Mouse (Mus musculus) ES-E14 (cell line): Measurements from ENCODE around the gene Gm44579. TPM values are rescaled to one million over a fixed set of nuclear protein-coding genes. Genes with fewer than 3 reads are reported as not detected.
A peak's percentile ranks its signal among the peaks of the same experiment; 100 is the strongest.

Experiments
- DNase-seq: peaks from one replicate; pipeline ENCODE4 v3.0.0-alpha.2; 2013; ENCODE audit warnings: low read depth, low spot score
- H3K27ac ChIP-seq: 2 replicates; pipeline ENCODE4 v1.5.1; 2012; ENCODE audit warnings: low read depth, mild to moderate bottlenecking, low read length, moderate library complexity, mixed read lengths; ENCODE audit not compliant: poor library complexity, insufficient read depth, severe bottlenecking
- H3K36me3 ChIP-seq: 2 replicates; pipeline ENCODE4 v1.6.1; 2012; ENCODE audit warnings: mild to moderate bottlenecking, low read length, moderate library complexity, mixed read lengths; ENCODE audit not compliant: control insufficient read depth, poor library complexity, insufficient read depth, severe bottlenecking
- H3K4me1 ChIP-seq, 2 experiments: fragments of 150-350 bp in 1 of 2; sonication (generic) in 1 of 2; 2 replicates each; pipeline ENCODE4 v1.6.1; 2012; ENCODE audit warnings: low read length in 2 of 2, mild to moderate bottlenecking in 1 of 2, mixed read lengths in 1 of 2; ENCODE audit not compliant: control insufficient read depth in 2 of 2, insufficient read depth in 2 of 2, poor library complexity in 1 of 2
- H3K4me3 ChIP-seq, 2 experiments: fragments of 150-350 bp in 1 of 2; sonication (generic) in 1 of 2; 2 replicates each; pipeline ENCODE4 v1.5.1; 2012; ENCODE audit warnings: low read length in 2 of 2, low read depth in 1 of 2, mild to moderate bottlenecking in 1 of 2, mixed read lengths in 1 of 2; ENCODE audit not compliant: insufficient read depth in 1 of 2, poor library complexity in 1 of 2, severe bottlenecking in 1 of 2
- H3K9ac ChIP-seq: 2 replicates; pipeline ENCODE4 v1.6.1; 2012; ENCODE audit warnings: low read depth, mild to moderate bottlenecking, low read length, mixed read lengths; ENCODE audit not compliant: poor library complexity, insufficient read depth, severe bottlenecking
- H3K9me3 ChIP-seq: fragments of 150-350 bp; sonication (generic); 2 replicates; pipeline ENCODE4 v1.6.1; 2012; ENCODE audit warnings: low read depth, mild to moderate bottlenecking, low read length; ENCODE audit not compliant: control insufficient read depth, insufficient read depth
- CHD2 ChIP-seq: IDR thresholded peaks from 2 replicates; pipeline ENCODE4 v1.6.1; 2014; ENCODE audit warnings: mild to moderate bottlenecking, low read depth, low read length, inconsistent platforms
- HCFC1 ChIP-seq: IDR thresholded peaks from 2 replicates; pipeline ENCODE4 v1.6.1; 2012; ENCODE audit warnings: low read length, inconsistent platforms, borderline replicate concordance; ENCODE audit not compliant: insufficient read depth
- MAFK ChIP-seq: IDR thresholded peaks from 2 replicates; pipeline ENCODE4 v1.6.1; 2014; ENCODE audit warnings: mild to moderate bottlenecking, low read depth, low read length, inconsistent platforms; ENCODE audit not compliant: insufficient read depth
- ZC3H11A ChIP-seq: IDR thresholded peaks from 2 replicates; pipeline ENCODE4 v1.6.1; 2012; ENCODE audit warnings: low read depth, mild to moderate bottlenecking, inconsistent platforms, low read length, borderline replicate concordance
- ZNF384 ChIP-seq: IDR thresholded peaks from 2 replicates; pipeline ENCODE4 v1.6.1; 2012; ENCODE audit warnings: low read depth, low read length, inconsistent platforms
- in situ Hi-C, 2 experiments: fragments of 600-800 bp; cut with MboI; formaldehyde crosslinking; loops; one replicate each; pipeline ENCODE4 v1.15.1; 2025; ENCODE audit warnings: low sequenced_read_pairs in 2 of 2, inconsistent platforms in 1 of 2; ENCODE audit not compliant: unreplicated experiment in 2 of 2
- total RNA-seq: library from RNA; depleted of rRNA; stranded (reverse); fragments of 300-350 nt; gene quantifications from 2 replicates; pipeline ENCODE4 v1.2.3, GENCODE M21; 2012

Gm44579 gene
- total RNA-seq, 1 experiment = not detected

DNA sequence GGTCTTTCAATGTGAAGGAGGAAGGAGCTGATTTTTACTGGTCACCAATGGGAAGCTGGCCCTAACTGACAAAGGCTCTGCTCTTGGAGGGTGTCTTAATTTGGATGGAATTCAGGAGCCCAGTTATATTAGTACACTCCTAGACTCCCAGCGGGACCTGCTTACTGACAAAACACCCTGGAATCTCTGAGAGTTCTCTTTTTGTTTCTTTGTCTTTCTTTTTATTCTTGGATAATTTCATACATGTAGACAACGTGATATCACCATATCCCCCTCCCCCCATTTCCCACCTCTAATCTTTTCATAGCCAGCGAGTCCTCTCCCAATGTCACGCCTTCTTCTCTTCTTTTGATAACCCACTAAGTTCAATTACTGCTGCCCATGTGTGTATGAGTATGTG lies 13.6 kb upstream of the Gm44579 start, which contains the start of gene Olfr286:
Olfr286 (minus strand) TSS at position 101 of the 400 bp plus-strand sequence.
- Histone ChIP-seq H3K4me1 (no peaks in the 10 kb centered on the region), H3K9ac (no peak within 1 kb of the TSS), H3K9me3 (no peaks in the 10 kb centered on the region), H3K27ac (no peak within 1 kb of the TSS), H3K4me3 (no peak within 1 kb of the TSS), H3K36me3 (no peaks in the 10 kb centered on the region)
- TF ChIP-seq ZC3H11A = no peak
- TF ChIP-seq CHD2 = no peak
- TF ChIP-seq MAFK = no peak
- no peak for TF ChIP-seq ZNF384
- TF ChIP-seq HCFC1 = no peak
- DNase-seq = no peak
- in situ Hi-C loops = no loop called here

DNA sequence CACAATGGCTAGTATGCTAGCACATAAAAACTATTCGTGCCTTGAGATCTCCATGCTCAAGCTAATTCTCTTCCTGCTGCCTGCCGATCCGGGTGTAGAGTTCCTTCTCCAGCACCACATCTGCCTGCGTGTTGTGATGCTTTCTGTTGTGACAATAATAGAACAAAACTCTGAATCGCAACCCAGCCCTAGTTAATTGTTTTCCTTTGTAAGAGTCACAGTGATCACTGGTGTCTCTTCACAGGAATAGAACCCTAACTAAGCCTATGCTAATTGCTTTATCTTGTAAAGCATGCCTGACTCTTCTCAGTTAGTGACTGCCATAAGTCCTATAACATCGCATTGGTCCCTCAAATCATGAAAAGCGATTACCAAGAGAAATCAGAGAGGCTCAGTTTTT lies 5.3 kb upstream of the Gm44579 start:
- H3K9me3 ChIP-seq = no peaks in the 10 kb centered on the region
- no peak overlapping the region for H3K27ac ChIP-seq
- H3K4me1 ChIP-seq = no peaks in the 10 kb centered on the region; a peak in 1 of 4 replicates
- no peak overlapping the region for H3K9ac ChIP-seq
- DNase-seq = no peak
- TF ChIP-seq MAFK = no peak
- TF ChIP-seq ZNF384 = no peak
- no peak for TF ChIP-seq ZC3H11A
- TF ChIP-seq HCFC1 = no peak
- TF ChIP-seq CHD2 = no peak
- H3K36me3 ChIP-seq = no peaks in the 10 kb centered on the region
- no peak overlapping the region for H3K4me3 ChIP-seq
- in situ Hi-C loops = no loop called here

DNA sequence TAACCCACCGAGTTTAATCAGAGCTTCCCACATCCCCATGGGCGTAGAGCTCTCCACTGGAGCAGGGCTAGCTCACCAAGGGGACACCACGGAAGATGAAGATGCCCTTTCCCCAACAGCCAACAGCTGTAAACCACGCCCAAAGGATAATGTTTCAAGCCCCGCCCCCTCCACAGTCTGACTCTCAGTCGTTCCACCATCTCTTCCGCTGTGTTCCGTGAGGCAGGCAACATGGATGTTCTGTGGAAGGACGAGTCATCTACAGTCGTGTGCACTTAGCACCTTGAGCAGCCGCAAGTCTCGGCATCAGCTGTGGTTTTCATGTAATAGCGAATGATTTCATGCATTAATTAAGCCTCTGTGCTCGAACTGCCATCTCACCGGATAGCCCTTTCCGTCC lies 4.8 kb upstream of the Gm44579 start:
- Histone ChIP-seq H3K9me3 (no peaks in the 10 kb centered on the region), H3K27ac (no peak overlapping the region), H3K9ac (no peak overlapping the region), H3K4me3 (no peak overlapping the region), H3K4me1 (no peaks in the 10 kb centered on the region; a peak in 1 of 4 replicates), H3K36me3 (no peaks in the 10 kb centered on the region)
- in situ Hi-C loops = no loop called here
- TF ChIP-seq ZNF384 (no peak), HCFC1 (no peak), ZC3H11A (no peak), MAFK (no peak), CHD2 (no peak)
- DNase-seq = peak; percentile 41

DNA sequence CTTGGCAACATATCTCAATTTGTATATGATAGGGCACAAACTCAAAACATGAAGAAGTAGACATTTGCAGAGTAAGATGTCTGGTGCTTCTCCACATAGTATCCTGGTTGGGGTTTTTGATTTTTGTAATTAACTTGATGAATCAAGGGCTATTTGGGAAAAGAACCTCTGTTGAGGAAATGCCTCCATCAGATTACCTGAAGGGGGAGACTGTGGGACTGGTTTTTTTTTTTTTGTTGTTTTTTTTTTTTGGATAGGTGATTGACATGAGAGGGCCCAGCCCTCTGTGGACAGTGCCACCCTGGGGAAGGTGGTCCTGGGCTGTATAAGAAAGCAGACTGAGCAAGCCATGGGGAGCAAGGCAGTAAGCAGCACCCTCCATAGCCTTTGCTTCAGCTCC lies 1.6 kb upstream of the Gm44579 start:
- Histone ChIP-seq H3K27ac (no peak overlapping the region), H3K9me3 (no peaks in the 10 kb centered on the region), H3K4me1 (no peaks in the 10 kb centered on the region; a peak in 1 of 4 replicates), H3K9ac (no peak overlapping the region), H3K36me3 (no peaks in the 10 kb centered on the region), H3K4me3 (no peak overlapping the region)
- TF ChIP-seq MAFK = no peak
- TF ChIP-seq ZNF384 = peak; percentile 90
- no peak for DNase-seq
- in situ Hi-C loops = no loop called here

DNA sequence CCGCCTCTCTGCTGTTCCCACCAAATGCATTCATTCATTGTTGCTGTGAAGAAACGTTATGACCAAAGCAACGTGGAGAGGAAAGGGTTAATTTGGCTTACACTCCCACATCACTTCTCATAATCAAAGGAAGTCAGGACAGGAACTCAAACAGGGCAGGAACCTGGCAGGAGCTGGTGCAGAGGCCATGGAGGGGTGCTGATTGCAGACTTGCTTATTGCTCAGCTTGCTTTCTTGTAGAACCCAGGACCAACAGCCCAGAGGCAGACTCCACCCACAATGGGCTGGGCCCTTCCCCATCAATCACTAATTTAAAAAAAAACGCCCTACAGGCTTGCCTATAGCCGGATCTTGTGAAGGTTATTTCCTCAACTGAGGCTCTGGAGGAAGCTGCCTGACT lies 6.6 kb downstream of the Gm44579 start:
- Histone ChIP-seq H3K4me3 (no peak overlapping the region), H3K9ac (no peak overlapping the region), H3K27ac (no peak overlapping the region), H3K4me1 (no peaks in the 10 kb centered on the region), H3K36me3 (no peaks in the 10 kb centered on the region), H3K9me3 (no peaks in the 10 kb centered on the region)
- DNase-seq = no peak
- in situ Hi-C loops = no loop called here
- no peak for TF ChIP-seq ZC3H11A
- no peak for TF ChIP-seq MAFK
- TF ChIP-seq ZNF384 = peak; percentile 53; the same call in 1 of the 2 replicates
